Mouse (Mus musculus): ENCODE measurements around the gene Mapkbp1. TPM values are rescaled to one million over a fixed set of nuclear protein-coding genes. Genes with fewer than 3 reads are reported as not detected.

The Mapkbp1 gene
- total RNA-seq, 1 experiment from 2014 or later = 9.0 TPM

DNA sequence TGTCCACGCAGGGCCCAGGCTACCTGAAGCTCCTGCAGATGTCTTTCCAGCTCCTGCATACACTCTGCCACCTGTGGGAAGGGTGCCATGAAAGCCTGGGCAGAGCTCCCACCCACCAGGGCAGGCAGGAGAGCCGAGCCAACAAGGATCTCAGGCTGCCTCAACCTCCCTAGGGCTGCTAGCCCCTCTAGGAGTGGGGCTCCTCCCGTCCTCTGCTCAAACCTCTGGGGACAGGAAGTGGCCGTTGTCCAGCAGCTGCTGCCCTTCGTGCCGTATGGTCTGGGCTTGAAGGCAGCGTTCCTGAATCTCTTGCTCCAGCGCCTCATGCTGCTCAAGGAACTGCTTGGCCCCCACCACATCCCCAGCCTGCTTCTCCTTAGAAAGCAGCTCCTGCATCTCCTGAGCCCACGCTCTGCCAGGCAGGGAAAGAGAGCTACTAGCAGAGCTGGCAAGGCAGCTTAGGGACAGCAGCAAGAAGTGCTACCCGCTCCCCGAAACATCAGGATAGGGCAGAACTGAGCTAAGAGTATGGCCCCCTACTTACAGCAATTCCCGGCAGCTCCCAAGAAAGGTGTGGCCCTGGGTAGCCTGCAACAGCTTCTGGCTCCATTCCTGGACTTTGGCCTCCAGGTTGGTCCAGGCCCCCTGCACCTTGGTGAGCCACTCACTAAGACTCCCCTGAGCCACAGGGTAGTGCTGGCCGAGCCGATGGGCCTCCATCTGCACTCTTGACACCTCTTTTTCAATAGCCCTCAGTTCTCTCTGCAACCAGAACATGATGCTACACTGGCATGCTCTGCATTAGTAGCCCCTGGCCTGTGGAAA is 74.2 kb downstream of the Mapkbp1 start:
- ATAC-seq (replicated peaks; ENCODE audit: low read depth, poor library complexity, severe bottlenecking) = no peak

DNA sequence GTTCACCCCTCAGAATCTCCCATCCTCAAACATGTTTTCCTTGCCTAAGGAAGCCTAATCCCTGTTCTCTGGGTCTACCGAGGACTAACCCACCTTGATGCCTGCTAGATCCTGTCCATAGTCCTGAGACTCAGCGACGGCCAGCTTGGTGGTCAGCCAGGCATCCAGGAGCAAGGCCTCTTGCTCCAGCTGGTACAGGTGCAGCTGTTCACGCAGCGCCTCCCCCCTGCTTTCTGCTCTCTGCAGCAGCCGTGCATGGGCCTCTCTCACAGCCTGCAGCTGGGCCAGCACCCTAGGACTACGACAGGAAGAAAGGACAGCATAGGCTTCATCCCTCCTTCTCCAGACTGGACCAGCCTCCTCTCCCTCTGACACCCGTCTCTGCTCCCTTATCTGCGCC is 75.7 kb downstream of the Mapkbp1 start:
- ATAC-seq (replicated peaks; ENCODE audit: low read depth, poor library complexity, severe bottlenecking) = no peak

GRCm38 (mm10) chr2:120049632-120050274 is 77.3 kb downstream of the Mapkbp1 start:
- no peak; the same call in 1 of the 2 replicates for ATAC-seq (replicated peaks; ENCODE audit: low read depth, poor library complexity, severe bottlenecking)

GRCm38 (mm10) chr2:120051405-120051804 is 78.9 kb downstream of the Mapkbp1 start:
- no peak for ATAC-seq (replicated peaks; ENCODE audit: low read depth, poor library complexity, severe bottlenecking)

GRCm38 (mm10) chr2:120054771-120055552 is 82.5 kb downstream of the Mapkbp1 start:
- ATAC-seq (replicated peaks; ENCODE audit: low read depth, poor library complexity, severe bottlenecking) = no peak

DNA sequence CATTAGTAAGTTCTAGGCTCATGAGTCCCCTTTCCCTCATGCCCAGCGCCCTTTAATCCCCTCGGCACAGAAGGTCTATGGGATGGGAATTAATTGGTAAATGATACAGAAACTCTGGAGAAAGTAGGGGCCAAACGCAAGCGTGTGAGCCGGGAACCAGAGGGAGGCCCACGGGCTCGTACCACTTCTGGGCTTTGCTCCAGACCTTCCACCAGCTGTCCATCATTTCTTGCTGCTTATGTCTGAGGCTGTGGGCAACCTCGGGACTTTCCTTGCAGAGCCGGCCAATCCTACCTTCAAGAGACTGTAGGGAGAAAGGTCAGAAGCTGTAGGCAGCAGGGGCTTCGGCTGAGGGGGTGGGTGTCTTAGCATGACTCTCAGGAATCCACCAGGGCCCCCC is 83.4 kb downstream of the Mapkbp1 start:
- no peak for ATAC-seq (replicated peaks; ENCODE audit: low read depth, poor library complexity, severe bottlenecking)

- ATAC-seq (replicated peaks; ENCODE audit: low read depth, poor library complexity, severe bottlenecking) = no peak
These were observed 86.3 kb downstream of the Mapkbp1 start for GRCm38 (mm10) chr2:120058818-120059217.

GRCm38 (mm10) chr2:120059466-120059865 is 87.0 kb downstream of the Mapkbp1 start:
- ATAC-seq (replicated peaks; ENCODE audit: low read depth, poor library complexity, severe bottlenecking) = no peak

- ATAC-seq (replicated peaks; ENCODE audit: low read depth, poor library complexity, severe bottlenecking) = no peak
These were observed 87.7 kb downstream of the Mapkbp1 start for GRCm38 (mm10) chr2:120060190-120060589.

- no peak for ATAC-seq (replicated peaks; ENCODE audit: low read depth, poor library complexity, severe bottlenecking)
These were observed 88.2 kb downstream of the Mapkbp1 start for GRCm38 (mm10) chr2:120060651-120061050.

DNA sequence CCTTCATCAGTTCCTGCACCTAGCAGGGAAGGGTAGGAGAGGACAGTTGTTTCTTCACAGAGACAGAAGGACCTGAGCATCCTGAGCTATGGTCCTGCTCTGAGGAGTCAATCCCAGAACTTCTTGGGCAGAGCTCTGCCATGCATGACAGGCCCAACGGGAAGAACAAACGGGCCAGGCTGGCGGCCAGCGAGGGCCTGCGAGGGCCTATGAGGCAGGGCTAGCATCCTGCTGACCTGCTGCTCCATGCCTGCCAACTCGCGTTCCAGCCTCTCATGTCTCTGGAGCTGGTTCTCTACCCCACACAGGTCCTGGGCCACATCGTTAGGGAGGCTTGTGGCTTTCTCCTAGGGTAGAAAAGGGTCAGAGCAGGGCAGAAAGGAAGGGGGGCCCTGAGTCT is 89.7 kb downstream of the Mapkbp1 start:
- ATAC-seq (replicated peaks; ENCODE audit: low read depth, poor library complexity, severe bottlenecking) = no peak

DNA sequence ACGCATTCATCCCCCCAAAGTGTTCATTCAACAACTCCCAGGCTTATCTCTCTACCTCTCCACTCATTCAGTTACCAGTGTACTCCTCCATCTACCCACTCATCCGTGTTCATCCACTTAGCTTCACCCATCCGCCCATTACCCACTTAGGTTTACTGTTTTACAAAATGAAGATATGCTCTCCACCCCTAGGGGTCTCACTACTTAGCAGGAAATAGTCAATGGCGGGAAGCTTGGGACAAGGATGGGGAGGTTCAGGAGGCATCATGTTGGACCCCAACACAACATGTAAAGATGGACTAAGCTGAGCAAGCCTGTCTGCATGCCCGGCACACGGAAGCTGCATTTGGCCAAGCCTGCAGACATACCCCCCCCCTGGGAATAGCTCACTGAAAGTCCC is 92.1 kb downstream of the Mapkbp1 start:
- ATAC-seq (replicated peaks; ENCODE audit: low read depth, poor library complexity, severe bottlenecking) = no peak

- no peak for ATAC-seq (replicated peaks; ENCODE audit: low read depth, poor library complexity, severe bottlenecking)
These were observed 92.7 kb downstream of the Mapkbp1 start for GRCm38 (mm10) chr2:120065243-120065642.

GRCm38 (mm10) chr2:120066224-120066623 is 93.7 kb downstream of the Mapkbp1 start:
- ATAC-seq (replicated peaks; ENCODE audit: low read depth, poor library complexity, severe bottlenecking) = no peak

GRCm38 (mm10) chr2:120068555-120069465 is 96.3 kb downstream of the Mapkbp1 start:
- peak; percentile 72 for ATAC-seq (replicated peaks; ENCODE audit: low read depth, poor library complexity, severe bottlenecking)

DNA sequence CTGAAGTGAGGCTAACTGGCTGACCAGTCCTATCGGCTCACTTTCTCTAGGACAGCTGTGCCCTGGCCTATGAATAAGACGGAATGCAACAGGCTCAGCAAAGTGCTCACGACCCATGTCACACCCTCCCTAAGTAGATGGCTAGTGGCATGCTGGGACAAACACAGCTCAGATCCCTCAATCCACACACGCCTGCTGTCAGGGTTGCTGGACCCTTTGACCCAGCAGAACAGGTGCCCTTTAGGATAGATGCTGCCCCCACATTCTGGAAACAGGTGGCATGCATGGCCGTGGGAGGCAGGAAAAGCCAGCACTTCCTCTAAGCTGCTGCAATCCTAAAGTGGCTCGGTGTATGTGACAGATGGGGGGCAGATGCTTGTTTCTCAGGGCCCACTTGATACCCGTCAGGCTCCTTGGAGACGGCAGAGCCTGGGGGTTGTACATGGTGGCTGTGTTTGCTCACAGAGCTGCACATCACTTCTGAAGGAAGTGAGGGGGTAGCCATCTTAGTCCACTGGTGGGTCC is 97.0 kb downstream of the Mapkbp1 start:
- no peak for ATAC-seq (replicated peaks; ENCODE audit: low read depth, poor library complexity, severe bottlenecking)

DNA sequence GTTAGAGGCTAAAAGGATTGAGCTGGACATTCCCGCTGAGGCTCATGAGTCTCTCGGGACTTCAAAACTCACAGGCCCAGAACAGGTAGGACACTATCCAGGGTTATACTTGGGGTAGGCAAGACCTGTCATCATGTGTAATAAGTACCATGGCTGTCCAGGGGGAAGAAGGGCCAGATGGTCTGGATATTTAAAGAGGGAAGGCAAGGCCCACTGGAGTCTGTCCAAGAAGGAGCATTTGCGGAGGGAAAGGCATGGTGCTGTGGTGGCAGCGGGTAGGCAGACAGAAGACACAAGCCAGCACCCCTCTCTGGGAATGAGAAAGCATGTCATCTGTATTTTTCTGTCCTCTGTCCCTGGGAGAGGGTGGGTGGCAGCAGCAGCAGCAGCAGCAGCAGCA is 101.6 kb downstream of the Mapkbp1 start:
- ATAC-seq (replicated peaks; ENCODE audit: low read depth, poor library complexity, severe bottlenecking) = no peak

- ATAC-seq (replicated peaks; ENCODE audit: low read depth, poor library complexity, severe bottlenecking) = peak; percentile 89
These were observed 103.7 kb downstream of the Mapkbp1 start for GRCm38 (mm10) chr2:120076076-120076705.

Measured in common myeloid progenitor, adult 5-6 weeks (primary cell).